Mouse (Mus musculus): ENCODE measurements around the gene Rbm46. TPM values are rescaled to one million over a fixed set of nuclear protein-coding genes. Genes with fewer than 3 reads are reported as not detected.

Gene Rbm46
- total RNA-seq, 2 experiments from 2014 or later: not detected

- ATAC-seq (replicated peaks; ENCODE audit: poor library complexity): no peak
Measured at GRCm38 (mm10) chr3:82791663-82792062, 84.6 kb downstream of the Rbm46 start.

Other genes with a start within 250 kb of the Rbm46 start
- gene Lrat, start 27.5 kb upstream of the Rbm46 start, total RNA-seq (2015): not detected in 2 replicates
- not detected in 2 replicates for gene Lrat, start 27.5 kb upstream of the Rbm46 start, total RNA-seq (2017)
- gene Fgg, start 131.2 kb upstream of the Rbm46 start, total RNA-seq (2015): not detected in 2 replicates
- gene Fgg, start 131.2 kb upstream of the Rbm46 start, total RNA-seq (2017): not detected in 2 replicates
- gene Fga, start 149.6 kb upstream of the Rbm46 start, total RNA-seq (2015): not detected in 2 replicates
- not detected in 2 replicates for gene Fga, start 149.6 kb upstream of the Rbm46 start, total RNA-seq (2017)
- gene Fgb, start 173.4 kb upstream of the Rbm46 start, total RNA-seq (2015): not detected in 2 replicates
- not detected in 2 replicates for gene Fgb, start 173.4 kb upstream of the Rbm46 start, total RNA-seq (2017)
- gene Plrg1, start 179.0 kb upstream of the Rbm46 start, total RNA-seq (2015): 42.4 and 51.2 TPM in 2 replicates
- gene Plrg1, start 179.0 kb upstream of the Rbm46 start, total RNA-seq (2017): 81.3 and 83.9 TPM in 2 replicates